Mouse (Mus musculus): ENCODE data around the gene Gxylt2. TPM values are rescaled to one million over a fixed set of nuclear protein-coding genes. Genes with fewer than 3 reads are reported as not detected.

Gene Gxylt2
- total and polyA plus RNA-seq, 3 experiments: 0.22 TPM; not detected in 2

DNA sequence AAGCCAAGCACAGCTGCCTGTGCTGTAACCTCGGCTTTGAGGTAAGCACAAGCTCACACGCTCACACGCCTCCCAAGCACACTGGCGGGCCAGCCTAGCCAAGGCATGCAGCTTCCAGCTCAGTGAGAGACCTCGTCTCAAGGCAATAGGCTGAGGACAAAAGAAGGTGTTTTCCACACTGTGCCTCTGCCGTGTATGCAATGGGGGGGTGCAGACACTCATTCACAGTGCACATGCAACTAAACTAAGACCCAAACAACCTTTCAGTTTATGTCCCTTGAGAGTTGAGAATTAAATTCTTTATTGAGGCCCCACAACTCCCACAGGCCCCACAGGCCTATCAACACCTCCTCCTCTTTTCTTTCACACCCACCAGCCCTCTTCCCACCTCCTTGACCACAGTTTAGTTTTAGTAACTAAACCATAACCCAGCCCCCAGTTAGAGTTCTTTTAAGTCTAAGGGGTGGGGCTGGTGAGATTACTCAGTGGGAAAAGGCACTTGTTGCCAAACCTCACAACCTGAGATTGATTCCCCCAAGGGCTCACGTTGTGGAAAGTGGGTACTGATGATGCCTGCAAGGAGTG, 119.9 kb downstream of the Gxylt2 start:
- TF ChIP-seq TAL1 (conservative IDR thresholded peaks at IDR 0.05; ENCODE audit: low read depth, low read length) (no peak), GATA2 (IDR thresholded peaks at IDR 0.05; ENCODE audit: borderline replicate concordance, low read depth, low read length) (no peak), GATA1 (IDR thresholded peaks at IDR 0.05; ENCODE audit: borderline replicate concordance, low read length) (no peak), CTCF (IDR thresholded peaks at IDR 0.05; ENCODE audit: low read depth, low read length) (no peak), POLR2AphosphoS5 (IDR thresholded peaks at IDR 0.05; ENCODE audit: insufficient replicate concordance, low read depth, low read length) (no peak)
- no peaks in the 10 kb centered on the region for H3K36me3 ChIP-seq (replicated peaks)
- no peaks in the 10 kb centered on the region for H3K4me1 ChIP-seq (ENCODE audit: insufficient read depth, low read depth, low read length)
- no peak overlapping the region for H3K4me3 ChIP-seq (ENCODE audit: low read depth, low read length)
- peaks cover 8% of the 10 kb centered on the region for H3K27me3 ChIP-seq (ENCODE audit: insufficient read depth, low read length)
- H3K9me3 ChIP-seq (replicated peaks): no peaks in the 10 kb centered on the region
- no peak for DNase-seq (ENCODE audit: low spot score)
- ATAC-seq (ENCODE audit: extremely low read depth, insufficient number of reproducible peaks, low FRiP score, poor library complexity, severe bottlenecking): no peak

DNA sequence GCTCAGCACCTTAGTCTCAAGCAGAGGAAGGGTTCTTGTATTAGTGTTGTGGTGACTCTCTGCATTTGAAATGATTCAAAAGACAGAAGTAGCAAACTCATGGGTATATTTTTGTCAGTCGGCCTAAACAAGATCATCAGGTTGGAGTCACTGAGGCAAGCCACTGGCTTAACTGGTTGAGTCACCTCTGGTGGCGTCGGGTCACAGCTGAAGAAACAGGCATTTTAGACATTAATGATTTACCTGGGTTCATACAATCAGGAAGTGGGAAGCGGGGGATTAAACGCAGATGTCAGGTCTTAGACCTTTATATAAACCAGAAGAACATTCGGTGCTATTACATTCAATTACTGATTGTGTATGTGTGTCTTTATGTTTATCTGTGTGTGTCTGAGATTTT, 121.5 kb downstream of the Gxylt2 start:
- Histone ChIP-seq H3K36me3 (replicated peaks) (no peaks in the 10 kb centered on the region), H3K4me1 (ENCODE audit: insufficient read depth, low read depth, low read length) (no peaks in the 10 kb centered on the region), H3K27me3 (ENCODE audit: insufficient read depth, low read length) (peaks cover 12% of the 10 kb centered on the region), H3K4me3 (ENCODE audit: low read depth, low read length) (no peak overlapping the region), H3K9me3 (replicated peaks) (no peaks in the 10 kb centered on the region)
- TF ChIP-seq CTCF (IDR thresholded peaks at IDR 0.05; ENCODE audit: low read depth, low read length) (no peak), POLR2AphosphoS5 (IDR thresholded peaks at IDR 0.05; ENCODE audit: insufficient replicate concordance, low read depth, low read length) (no peak), TAL1 (conservative IDR thresholded peaks at IDR 0.05; ENCODE audit: low read depth, low read length) (no peak)
- DNase-seq (ENCODE audit: low spot score) (no peak), ATAC-seq (ENCODE audit: extremely low read depth, insufficient number of reproducible peaks, low FRiP score, poor library complexity, severe bottlenecking) (no peak)

DNA sequence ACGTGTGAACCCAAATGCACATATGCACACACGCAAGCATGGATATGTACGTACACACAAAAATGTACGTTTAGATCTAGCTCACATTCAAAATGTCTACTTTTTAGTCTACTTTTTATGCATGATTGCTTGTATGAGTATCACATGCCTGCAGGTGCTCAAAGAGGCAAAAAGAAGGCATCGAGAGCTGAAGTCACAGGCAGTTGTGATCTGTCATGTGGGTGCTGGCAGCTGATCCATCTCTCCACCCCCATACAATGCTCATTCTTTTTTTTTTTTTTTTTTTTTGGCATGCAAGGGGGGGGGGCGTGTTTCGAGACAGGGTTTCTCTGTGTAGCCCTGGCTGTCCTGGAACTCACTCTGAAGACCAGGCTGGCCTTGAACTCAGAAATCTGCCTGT, 124.0 kb downstream of the Gxylt2 start:
- Histone ChIP-seq H3K9me3 (replicated peaks) (no peaks in the 10 kb centered on the region), H3K36me3 (replicated peaks) (no peaks in the 10 kb centered on the region), H3K27me3 (ENCODE audit: insufficient read depth, low read length) (peaks cover 13% of the 10 kb centered on the region), H3K4me1 (ENCODE audit: insufficient read depth, low read depth, low read length) (peaks cover 8% of the 10 kb centered on the region), H3K4me3 (ENCODE audit: low read depth, low read length) (no peak overlapping the region)
- TF ChIP-seq GATA2 (IDR thresholded peaks at IDR 0.05; ENCODE audit: borderline replicate concordance, low read depth, low read length) (no peak), CTCF (IDR thresholded peaks at IDR 0.05; ENCODE audit: low read depth, low read length) (no peak), POLR2AphosphoS5 (IDR thresholded peaks at IDR 0.05; ENCODE audit: insufficient replicate concordance, low read depth, low read length) (no peak)
- no peak for ATAC-seq (ENCODE audit: extremely low read depth, insufficient number of reproducible peaks, low FRiP score, poor library complexity, severe bottlenecking)
- DNase-seq (ENCODE audit: low spot score): no peak

DNA sequence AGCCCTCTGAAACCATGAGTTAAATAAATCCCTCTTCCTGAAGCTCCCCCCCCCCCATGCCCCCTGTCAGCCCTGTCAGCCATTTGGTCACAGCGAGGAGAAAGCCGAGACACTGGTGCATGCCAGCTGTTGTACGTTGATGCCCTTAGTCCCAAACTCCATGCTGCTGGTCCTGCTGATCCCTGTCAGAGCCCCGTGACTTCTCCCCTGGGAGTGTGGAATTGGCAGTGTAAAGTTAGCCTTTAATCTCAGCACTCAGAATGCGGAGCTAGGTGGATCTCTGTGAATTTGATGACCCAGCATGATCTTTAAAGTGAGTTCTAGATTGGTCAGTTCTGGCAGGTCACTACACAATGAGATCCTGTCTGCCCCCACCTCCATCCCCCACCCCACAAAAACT, 125.2 kb downstream of the Gxylt2 start:
- no peak for DNase-seq (ENCODE audit: low spot score)
- peaks cover 10% of the 10 kb centered on the region for H3K4me1 ChIP-seq (ENCODE audit: insufficient read depth, low read depth, low read length)
- H3K4me3 ChIP-seq (ENCODE audit: low read depth, low read length): no peak overlapping the region
- TF ChIP-seq POLR2AphosphoS5 (IDR thresholded peaks at IDR 0.05; ENCODE audit: insufficient replicate concordance, low read depth, low read length) (no peak), TAL1 (conservative IDR thresholded peaks at IDR 0.05; ENCODE audit: low read depth, low read length) (no peak)
- ATAC-seq (ENCODE audit: extremely low read depth, insufficient number of reproducible peaks, low FRiP score, poor library complexity, severe bottlenecking): no peak
- no peaks in the 10 kb centered on the region for H3K9me3 ChIP-seq (replicated peaks)
- 0 out of 2 replicates have a peak, but pooled peaks cover 9% of the 10 kb centered on the region for H3K27me3 ChIP-seq (ENCODE audit: insufficient read depth, low read length)
- peaks cover 2% of the 10 kb centered on the region for H3K36me3 ChIP-seq (replicated peaks)

- H3K4me3 ChIP-seq (ENCODE audit: low read depth, low read length): no peak overlapping the region
- ATAC-seq (ENCODE audit: extremely low read depth, insufficient number of reproducible peaks, low FRiP score, poor library complexity, severe bottlenecking): no peak
- H3K4me1 ChIP-seq (ENCODE audit: insufficient read depth, low read depth, low read length): peaks cover 19% of the 10 kb centered on the region
- H3K9me3 ChIP-seq (replicated peaks): no peaks in the 10 kb centered on the region
- 0 out of 2 replicates have a peak, but pooled peaks cover 9% of the 10 kb centered on the region for H3K27me3 ChIP-seq (ENCODE audit: insufficient read depth, low read length)
- no peak for TF ChIP-seq GATA1 (IDR thresholded peaks at IDR 0.05; ENCODE audit: borderline replicate concordance, low read length)
- TF ChIP-seq POLR2AphosphoS5 (IDR thresholded peaks at IDR 0.05; ENCODE audit: insufficient replicate concordance, low read depth, low read length): no peak
- TF ChIP-seq CTCF (IDR thresholded peaks at IDR 0.05; ENCODE audit: low read depth, low read length): no peak
- no peak for TF ChIP-seq GATA2 (IDR thresholded peaks at IDR 0.05; ENCODE audit: borderline replicate concordance, low read depth, low read length)
- no peak for TF ChIP-seq TAL1 (conservative IDR thresholded peaks at IDR 0.05; ENCODE audit: low read depth, low read length)
- DNase-seq (ENCODE audit: low spot score): no peak
- peaks cover 12% of the 10 kb centered on the region for H3K36me3 ChIP-seq (replicated peaks)
Observed at GRCm38 (mm10) chr6:100831188-100831587, 126.7 kb downstream of the Gxylt2 start.

- H3K36me3 ChIP-seq (replicated peaks): peaks cover 18% of the 10 kb centered on the region
- H3K27me3 ChIP-seq (ENCODE audit: insufficient read depth, low read length): 0 out of 2 replicates have a peak, but pooled peaks cover 9% of the 10 kb centered on the region
- H3K9me3 ChIP-seq (replicated peaks): no peaks in the 10 kb centered on the region
- DNase-seq (ENCODE audit: low spot score): no peak
- H3K4me1 ChIP-seq (ENCODE audit: insufficient read depth, low read depth, low read length): peaks cover 22% of the 10 kb centered on the region
- no peak overlapping the region for H3K4me3 ChIP-seq (ENCODE audit: low read depth, low read length)
- TF ChIP-seq GATA2 (IDR thresholded peaks at IDR 0.05; ENCODE audit: borderline replicate concordance, low read depth, low read length) (no peak), TAL1 (conservative IDR thresholded peaks at IDR 0.05; ENCODE audit: low read depth, low read length) (no peak), GATA1 (IDR thresholded peaks at IDR 0.05; ENCODE audit: borderline replicate concordance, low read length) (no peak), CTCF (IDR thresholded peaks at IDR 0.05; ENCODE audit: low read depth, low read length) (no peak), POLR2AphosphoS5 (IDR thresholded peaks at IDR 0.05; ENCODE audit: insufficient replicate concordance, low read depth, low read length) (no peak)
- no peak for ATAC-seq (ENCODE audit: extremely low read depth, insufficient number of reproducible peaks, low FRiP score, poor library complexity, severe bottlenecking)
Observed at GRCm38 (mm10) chr6:100831751-100832150, 127.2 kb downstream of the Gxylt2 start.
